Mouse (Mus musculus): ENCODE data around the gene Tenm3.

The Tenm3 gene

GRCm38 (mm10) chr8:48665193-48665592 is 178.6 kb downstream of the Tenm3 start:
- no peak for DNase-seq (ENCODE audit: low spot score)

- DNase-seq (ENCODE audit: low spot score): no peak
Observed at GRCm38 (mm10) chr8:48659226-48659625, 184.5 kb downstream of the Tenm3 start.

- no peak for DNase-seq (ENCODE audit: low spot score)
Observed at GRCm38 (mm10) chr8:48655381-48656043, 188.2 kb downstream of the Tenm3 start.

GRCm38 (mm10) chr8:48649845-48650244 is 193.9 kb downstream of the Tenm3 start:
- DNase-seq (ENCODE audit: low spot score): no peak

- DNase-seq (ENCODE audit: low spot score): no peak
Observed at GRCm38 (mm10) chr8:48649415-48649814, 194.3 kb downstream of the Tenm3 start.

- DNase-seq (ENCODE audit: low spot score): no peak
Observed at GRCm38 (mm10) chr8:48646110-48646509, 197.6 kb downstream of the Tenm3 start.

GRCm38 (mm10) chr8:48638129-48638528 is 205.6 kb downstream of the Tenm3 start:
- no peak for DNase-seq (ENCODE audit: low spot score)

GRCm38 (mm10) chr8:48636979-48637378 is 206.8 kb downstream of the Tenm3 start:
- no peak for DNase-seq (ENCODE audit: low spot score)

GRCm38 (mm10) chr8:48635815-48636214 is 207.9 kb downstream of the Tenm3 start:
- no peak for DNase-seq (ENCODE audit: low spot score)

GRCm38 (mm10) chr8:48633426-48633825 is 210.3 kb downstream of the Tenm3 start:
- no peak for DNase-seq (ENCODE audit: low spot score)

- DNase-seq (ENCODE audit: low spot score): no peak
Observed at GRCm38 (mm10) chr8:48622517-48623153, 221.1 kb downstream of the Tenm3 start.

- no peak for DNase-seq (ENCODE audit: low spot score)
Observed at GRCm38 (mm10) chr8:48615088-48615487, 228.7 kb downstream of the Tenm3 start.

GRCm38 (mm10) chr8:48611934-48612512 is 231.7 kb downstream of the Tenm3 start:
- DNase-seq (ENCODE audit: low spot score): no peak

- DNase-seq (ENCODE audit: low spot score): no peak
Observed at GRCm38 (mm10) chr8:48611126-48611525, 232.6 kb downstream of the Tenm3 start.

- no peak for DNase-seq (ENCODE audit: low spot score)
Observed at GRCm38 (mm10) chr8:48610316-48610715, 233.4 kb downstream of the Tenm3 start.

- no peak for DNase-seq (ENCODE audit: low spot score)
Observed at GRCm38 (mm10) chr8:48609684-48610083, 234.1 kb downstream of the Tenm3 start.

GRCm38 (mm10) chr8:48604190-48604897 is 239.4 kb downstream of the Tenm3 start:
- no peak for DNase-seq (ENCODE audit: low spot score)

- DNase-seq (ENCODE audit: low spot score): no peak
Observed at GRCm38 (mm10) chr8:48603165-48603840, 240.4 kb downstream of the Tenm3 start.

GRCm38 (mm10) chr8:48601621-48602020 is 242.1 kb downstream of the Tenm3 start:
- no peak for DNase-seq (ENCODE audit: low spot score)

GRCm38 (mm10) chr8:48599028-48599427 is 244.7 kb downstream of the Tenm3 start:
- DNase-seq (ENCODE audit: low spot score): no peak

- DNase-seq (ENCODE audit: low spot score): no peak
Observed at GRCm38 (mm10) chr8:48596332-48596731, 247.4 kb downstream of the Tenm3 start.

- DNase-seq (ENCODE audit: low spot score): no peak
Observed at GRCm38 (mm10) chr8:48591818-48592217, 251.9 kb downstream of the Tenm3 start.

Data from layer of hippocampus, adult 9-10 months (tissue).